Mouse (Mus musculus): ENCODE results near the gene Sdf2.
"Not testable (repeated sequence)": the region's sequence is repeated elsewhere in the genome, so short reads cannot be mapped to it uniquely, and the experiment has no call there.

The Sdf2 gene

GRCm38 (mm10) chr11:78276169-78276568 lies 30.6 kb downstream of the Sdf2 start:
- H3K36me3 ChIP-seq (ENCODE audit: insufficient read depth, low read length), result peaks cover 100% of the 10 kb centered on the region
- not testable (repeated sequence) for H3K27me3 ChIP-seq (ENCODE audit: insufficient read depth, low read length); H3K4me1 ChIP-seq (replicated peaks; ENCODE audit: low read depth, low read length); H3K4me3 ChIP-seq (replicated peaks; ENCODE audit: low read length); H3K9me3 ChIP-seq (ENCODE audit: low read length)
- peak; percentile 33 for TF ChIP-seq CTCF (conservative IDR thresholded peaks at IDR 0.05; ENCODE audit: low read length)

GRCm38 (mm10) chr11:78278853-78279252 lies 33.3 kb downstream of the Sdf2 start:
- no peak for TF ChIP-seq CTCF (conservative IDR thresholded peaks at IDR 0.05; ENCODE audit: low read length)
- TF ChIP-seq NANOG (IDR thresholded peaks at IDR 0.05; ENCODE audit: borderline replicate concordance, low read length), result no peak
- TF ChIP-seq POU5F1 (IDR thresholded peaks at IDR 0.05; ENCODE audit: borderline replicate concordance, low read length), result no peak
- Histone ChIP-seq H3K27me3 (ENCODE audit: insufficient read depth, low read length) (no peaks in the 10 kb centered on the region), H3K4me1 (replicated peaks; ENCODE audit: low read depth, low read length) (no peaks in the 10 kb centered on the region), H3K36me3 (ENCODE audit: insufficient read depth, low read length) (peaks cover 100% of the 10 kb centered on the region), H3K4me3 (replicated peaks; ENCODE audit: low read length) (no peak overlapping the region), H3K9me3 (ENCODE audit: low read length) (no peaks in the 10 kb centered on the region)

DNA sequence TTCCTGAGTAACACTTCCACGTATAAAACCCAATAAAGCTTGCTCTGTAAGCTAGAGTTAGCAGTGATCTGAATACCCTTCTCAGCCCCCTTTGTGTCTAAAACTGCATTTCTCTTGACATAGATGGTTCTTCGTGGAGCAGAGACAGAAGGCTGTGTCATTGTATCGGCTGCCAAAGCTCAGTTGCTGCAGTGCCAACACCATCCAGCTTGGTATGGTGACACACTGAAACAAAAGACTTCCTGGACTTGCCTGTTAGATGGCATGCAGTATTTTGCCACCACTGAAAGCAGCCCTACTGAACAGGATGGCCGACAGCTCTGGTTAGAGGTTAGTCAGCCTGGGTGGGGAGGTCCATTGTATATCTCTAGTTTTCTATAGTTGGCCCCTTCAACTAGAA lies 34.0 kb downstream of the Sdf2 start:
- no peak overlapping the region for H3K4me3 ChIP-seq (replicated peaks; ENCODE audit: low read length)
- no peaks in the 10 kb centered on the region for H3K27me3 ChIP-seq (ENCODE audit: insufficient read depth, low read length)
- no peak for TF ChIP-seq POU5F1 (IDR thresholded peaks at IDR 0.05; ENCODE audit: borderline replicate concordance, low read length)
- no peak for TF ChIP-seq NANOG (IDR thresholded peaks at IDR 0.05; ENCODE audit: borderline replicate concordance, low read length)
- no peak for TF ChIP-seq CTCF (conservative IDR thresholded peaks at IDR 0.05; ENCODE audit: low read length)
- peaks cover 100% of the 10 kb centered on the region for H3K36me3 ChIP-seq (ENCODE audit: insufficient read depth, low read length)
- H3K9me3 ChIP-seq (ENCODE audit: low read length), result no peaks in the 10 kb centered on the region
- no peaks in the 10 kb centered on the region for H3K4me1 ChIP-seq (replicated peaks; ENCODE audit: low read depth, low read length)

DNA sequence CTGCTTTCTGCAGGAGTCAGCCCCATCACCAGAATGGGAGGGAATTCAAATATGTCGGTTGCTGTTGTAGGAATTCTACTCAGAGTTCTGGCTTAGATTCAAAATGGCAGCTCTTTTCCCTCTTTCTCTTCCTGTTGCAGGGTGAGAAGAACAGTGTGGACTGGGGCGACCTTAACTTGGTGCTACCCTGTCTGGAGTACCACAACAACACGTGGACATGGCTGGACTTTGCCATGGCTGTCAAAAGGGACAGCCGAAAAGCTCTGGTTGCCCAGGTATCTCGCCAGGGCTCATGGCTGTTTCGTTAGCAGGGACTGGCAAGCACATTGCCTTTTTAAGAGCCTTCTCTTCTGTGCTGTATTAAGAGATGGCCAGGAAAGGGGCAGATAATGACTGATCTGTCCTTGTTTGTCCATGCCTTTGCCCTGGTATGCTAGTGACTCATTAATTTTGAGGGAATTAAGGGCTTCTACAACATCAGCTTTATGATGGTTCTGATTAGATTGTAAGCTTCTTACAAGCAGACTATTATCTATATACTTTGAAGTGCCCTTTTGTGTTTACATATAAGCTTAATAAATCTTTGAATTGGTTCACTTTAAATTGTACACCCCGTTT lies 43.7 kb downstream of the Sdf2 start:
- peaks cover 95% of the 10 kb centered on the region for H3K36me3 ChIP-seq (ENCODE audit: insufficient read depth, low read length)
- H3K27me3 ChIP-seq (ENCODE audit: insufficient read depth, low read length), result no peaks in the 10 kb centered on the region
- no peaks in the 10 kb centered on the region for H3K4me1 ChIP-seq (replicated peaks; ENCODE audit: low read depth, low read length)
- H3K9me3 ChIP-seq (ENCODE audit: low read length), result no peaks in the 10 kb centered on the region
- H3K4me3 ChIP-seq (replicated peaks; ENCODE audit: low read length), result no peak overlapping the region
- TF ChIP-seq CTCF (conservative IDR thresholded peaks at IDR 0.05; ENCODE audit: low read length) (no peak), POU5F1 (IDR thresholded peaks at IDR 0.05; ENCODE audit: borderline replicate concordance, low read length) (no peak), NANOG (IDR thresholded peaks at IDR 0.05; ENCODE audit: borderline replicate concordance, low read length) (no peak)

GRCm38 (mm10) chr11:78290654-78291053 lies 45.1 kb downstream of the Sdf2 start, which contains the start of gene BC030499:
Gene BC030499, plus strand, starts transcription at chr11:78290841.
- no peak within 1 kb of the TSS for H3K4me3 ChIP-seq (replicated peaks; ENCODE audit: low read length)
- no peaks in the 10 kb centered on the region for H3K4me1 ChIP-seq (replicated peaks; ENCODE audit: low read depth, low read length)
- H3K36me3 ChIP-seq (ENCODE audit: insufficient read depth, low read length), result peaks cover 81% of the 10 kb centered on the region
- TF ChIP-seq CTCF (conservative IDR thresholded peaks at IDR 0.05; ENCODE audit: low read length) (no peak), NANOG (IDR thresholded peaks at IDR 0.05; ENCODE audit: borderline replicate concordance, low read length) (no peak), POU5F1 (IDR thresholded peaks at IDR 0.05; ENCODE audit: borderline replicate concordance, low read length) (no peak)
- no peaks in the 10 kb centered on the region for H3K9me3 ChIP-seq (ENCODE audit: low read length)
- no peaks in the 10 kb centered on the region for H3K27me3 ChIP-seq (ENCODE audit: insufficient read depth, low read length)

DNA sequence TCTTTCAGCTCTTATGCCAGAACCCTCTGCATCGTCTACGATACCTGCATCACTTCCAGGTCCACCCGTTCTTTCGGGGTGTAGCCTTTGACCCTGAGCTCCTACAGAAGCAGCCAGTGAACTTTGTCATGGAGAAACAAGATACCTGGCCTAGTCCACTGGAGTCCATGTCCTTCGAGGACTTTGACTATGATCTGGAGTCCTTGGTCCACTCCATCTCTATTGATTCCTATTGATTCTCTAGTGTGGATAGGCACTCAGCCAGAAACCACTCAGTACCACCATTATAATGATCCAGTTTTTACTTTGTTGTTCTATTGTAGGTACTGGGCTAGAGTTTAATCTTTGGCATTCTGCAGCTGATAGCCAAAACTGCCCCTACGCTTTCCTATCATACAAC lies 49.0 kb downstream of the Sdf2 start:
- Histone ChIP-seq H3K9me3 (ENCODE audit: low read length) (no peaks in the 10 kb centered on the region), H3K36me3 (ENCODE audit: insufficient read depth, low read length) (peaks cover 41% of the 10 kb centered on the region), H3K4me3 (replicated peaks; ENCODE audit: low read length) (no peak overlapping the region), H3K27me3 (ENCODE audit: insufficient read depth, low read length) (no peaks in the 10 kb centered on the region), H3K4me1 (replicated peaks; ENCODE audit: low read depth, low read length) (no peaks in the 10 kb centered on the region)
- TF ChIP-seq CTCF (conservative IDR thresholded peaks at IDR 0.05; ENCODE audit: low read length), result no peak
- no peak for TF ChIP-seq NANOG (IDR thresholded peaks at IDR 0.05; ENCODE audit: borderline replicate concordance, low read length)
- no peak for TF ChIP-seq POU5F1 (IDR thresholded peaks at IDR 0.05; ENCODE audit: borderline replicate concordance, low read length)

- H3K36me3 ChIP-seq (ENCODE audit: insufficient read depth, low read length), result peaks cover 29% of the 10 kb centered on the region
- no peak for TF ChIP-seq POU5F1 (IDR thresholded peaks at IDR 0.05; ENCODE audit: borderline replicate concordance, low read length)
- TF ChIP-seq NANOG (IDR thresholded peaks at IDR 0.05; ENCODE audit: borderline replicate concordance, low read length), result no peak
- TF ChIP-seq CTCF (conservative IDR thresholded peaks at IDR 0.05; ENCODE audit: low read length), result no peak
- H3K27me3 ChIP-seq (ENCODE audit: insufficient read depth, low read length), result no peaks in the 10 kb centered on the region
- no peaks in the 10 kb centered on the region for H3K9me3 ChIP-seq (ENCODE audit: low read length)
- H3K4me3 ChIP-seq (replicated peaks; ENCODE audit: low read length), result peak overlapping the region; percentile 90
- H3K4me1 ChIP-seq (replicated peaks; ENCODE audit: low read depth, low read length), result peaks cover 33% of the 10 kb centered on the region
These were observed 55.4 kb downstream of the Sdf2 start for GRCm38 (mm10) chr11:78300917-78301316.

DNA sequence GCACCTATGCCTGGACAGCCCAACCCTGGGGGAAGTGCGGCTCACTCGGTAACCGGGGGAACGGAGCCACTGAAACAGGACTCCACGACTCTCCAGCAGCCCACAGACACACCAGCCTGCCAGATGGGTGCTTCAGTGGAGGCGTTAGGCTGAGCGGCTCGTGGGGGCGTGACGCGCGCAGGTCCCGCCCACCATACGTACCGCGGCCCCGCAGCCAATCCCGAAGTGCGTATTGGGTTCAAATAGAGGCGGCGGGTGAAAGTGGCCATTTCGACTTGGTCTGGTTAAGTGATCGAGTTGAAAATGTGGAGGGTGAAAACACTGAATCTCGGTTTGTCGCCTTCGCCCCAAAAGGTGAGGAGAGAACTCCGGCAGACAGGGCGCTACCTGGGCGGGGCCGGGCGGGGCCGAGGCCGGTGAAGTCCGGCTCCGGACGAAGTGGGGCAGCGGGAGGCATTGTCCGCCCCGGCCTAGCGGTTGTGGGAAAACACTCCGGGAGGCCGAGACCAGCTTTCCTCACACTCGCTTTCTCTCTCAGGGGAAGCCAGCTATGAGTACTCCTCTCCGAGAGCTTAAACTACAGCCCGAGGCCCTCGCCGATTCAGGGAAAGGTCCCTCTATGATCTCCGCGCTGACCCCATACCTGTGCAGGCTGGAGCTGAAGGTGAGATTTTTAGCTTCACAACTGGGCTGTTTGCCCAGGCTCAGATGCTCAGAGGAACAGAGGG lies 56.0 kb downstream of the Sdf2 start, which contains the start of gene Spag5:
Gene Spag5 (plus strand): TSS at position 173 of the 728 bp plus-strand sequence.
- peaks cover 38% of the 10 kb centered on the region for H3K4me1 ChIP-seq (replicated peaks; ENCODE audit: low read depth, low read length)
- peak within 1 kb of the TSS; percentile 90 for H3K4me3 ChIP-seq (replicated peaks; ENCODE audit: low read length)
- TF ChIP-seq POU5F1 (IDR thresholded peaks at IDR 0.05; ENCODE audit: borderline replicate concordance, low read length), result no peak
- no peak for TF ChIP-seq NANOG (IDR thresholded peaks at IDR 0.05; ENCODE audit: borderline replicate concordance, low read length)
- no peak for TF ChIP-seq CTCF (conservative IDR thresholded peaks at IDR 0.05; ENCODE audit: low read length)
- H3K9me3 ChIP-seq (ENCODE audit: low read length), result no peaks in the 10 kb centered on the region
- peaks cover 35% of the 10 kb centered on the region for H3K36me3 ChIP-seq (ENCODE audit: insufficient read depth, low read length)
- no peaks in the 10 kb centered on the region for H3K27me3 ChIP-seq (ENCODE audit: insufficient read depth, low read length)
